Mouse (Mus musculus): Measurements from ENCODE around the gene Ugt1a10. TPM values are rescaled to one million over a fixed set of nuclear protein-coding genes. Genes with fewer than 3 reads are reported as not detected.

The Ugt1a10 gene
- polyA plus RNA-seq, 1 experiment from 2014 or later: not detected

GRCm38 (mm10) chr1:88246386-88246785 lies 191.2 kb downstream of the Ugt1a10 start:
- Histone ChIP-seq H3K9me3 (ENCODE audit: control insufficient read depth, low read length) (peaks cover 100% of the 10 kb centered on the region), H3K9ac (no peak overlapping the region), H3K4me2 (replicated peaks) (no peak overlapping the region), H3K27ac (no peak overlapping the region), H3K36me3 (replicated peaks; ENCODE audit: control insufficient read depth, insufficient read depth) (no peaks in the 10 kb centered on the region), H3K4me3 (replicated peaks; ENCODE audit: low read length) (no peak overlapping the region), H3K4me1 (replicated peaks; ENCODE audit: control insufficient read depth, insufficient read depth, low read length) (no peaks in the 10 kb centered on the region), H3K27me3 (ENCODE audit: control insufficient read depth, insufficient read depth, low read length) (no peaks in the 10 kb centered on the region)
- DNase-seq (ENCODE audit: low spot score) (no peak), ATAC-seq (ENCODE audit: low FRiP score) (no peak)
- WGBS: 46% methylated on average over 6 of the region's 6 CpGs

DNA sequence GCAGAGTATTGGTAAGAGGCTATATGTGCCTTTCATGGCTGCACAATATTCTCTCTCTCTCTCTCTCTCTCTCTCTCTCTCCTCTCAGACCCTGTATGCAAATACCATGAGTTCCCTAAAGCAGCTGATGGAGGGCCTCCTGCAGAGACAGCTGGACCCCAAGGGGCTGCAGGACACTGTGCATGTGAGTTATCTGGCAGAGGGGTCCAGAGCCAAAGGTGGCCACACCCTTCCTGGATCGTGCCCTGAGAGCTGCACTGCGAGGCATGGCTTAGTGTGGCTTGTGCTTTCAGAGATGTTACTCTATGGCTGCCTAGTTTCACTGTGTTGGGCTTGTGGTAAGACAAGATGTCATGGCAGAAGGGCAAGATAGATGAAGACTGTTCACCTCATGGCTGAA lies 192.5 kb downstream of the Ugt1a10 start:
- H3K4me2 ChIP-seq (replicated peaks): no peak overlapping the region

DNA sequence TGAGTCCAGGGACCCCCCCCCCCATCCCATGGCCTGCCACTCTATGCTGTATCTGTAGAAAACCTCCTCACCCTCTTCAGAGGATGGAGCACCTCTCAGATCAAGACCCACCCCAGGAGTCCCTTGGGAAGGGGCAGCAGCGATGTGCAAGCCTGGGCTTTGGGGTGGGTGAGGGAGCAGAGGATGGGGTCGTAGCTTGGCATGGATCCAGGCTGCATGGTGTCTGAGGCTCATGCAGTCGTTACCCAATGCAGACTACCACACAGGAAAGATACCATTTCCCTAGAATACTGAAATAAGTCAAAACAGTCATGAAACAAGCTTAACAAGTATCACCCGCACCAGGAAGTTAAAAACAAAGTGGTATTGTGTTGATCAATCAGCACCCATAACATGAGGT lies 193.5 kb downstream of the Ugt1a10 start:
- no peak for DNase-seq (ENCODE audit: low spot score)
- ATAC-seq (ENCODE audit: low FRiP score): no peak
- no peaks in the 10 kb centered on the region for H3K36me3 ChIP-seq (replicated peaks; ENCODE audit: control insufficient read depth, insufficient read depth)
- 71% methylated on average over 4 of the region's 4 CpGs for WGBS
- no peak overlapping the region for H3K4me3 ChIP-seq (replicated peaks; ENCODE audit: low read length)
- no peaks in the 10 kb centered on the region for H3K4me1 ChIP-seq (replicated peaks; ENCODE audit: control insufficient read depth, insufficient read depth, low read length)
- H3K9ac ChIP-seq: no peak overlapping the region
- no peaks in the 10 kb centered on the region for H3K27me3 ChIP-seq (ENCODE audit: control insufficient read depth, insufficient read depth, low read length)
- peaks cover 98% of the 10 kb centered on the region for H3K9me3 ChIP-seq (ENCODE audit: control insufficient read depth, low read length)
- H3K4me2 ChIP-seq (replicated peaks): no peak overlapping the region
- H3K27ac ChIP-seq: no peak overlapping the region

More for the DNA sequence above, 192.5 kb downstream of the Ugt1a10 start:
- Histone ChIP-seq H3K27ac (no peak overlapping the region), H3K36me3 (replicated peaks; ENCODE audit: control insufficient read depth, insufficient read depth) (no peaks in the 10 kb centered on the region), H3K9ac (no peak overlapping the region), H3K9me3 (ENCODE audit: control insufficient read depth, low read length) (peaks cover 98% of the 10 kb centered on the region), H3K4me1 (replicated peaks; ENCODE audit: control insufficient read depth, insufficient read depth, low read length) (no peaks in the 10 kb centered on the region), H3K27me3 (ENCODE audit: control insufficient read depth, insufficient read depth, low read length) (no peaks in the 10 kb centered on the region), H3K4me3 (replicated peaks; ENCODE audit: low read length) (no peak overlapping the region)
- WGBS: 48% methylated on average over 2 of the region's 2 CpGs
- DNase-seq (ENCODE audit: low spot score) (no peak), ATAC-seq (ENCODE audit: low FRiP score) (no peak)

DNA sequence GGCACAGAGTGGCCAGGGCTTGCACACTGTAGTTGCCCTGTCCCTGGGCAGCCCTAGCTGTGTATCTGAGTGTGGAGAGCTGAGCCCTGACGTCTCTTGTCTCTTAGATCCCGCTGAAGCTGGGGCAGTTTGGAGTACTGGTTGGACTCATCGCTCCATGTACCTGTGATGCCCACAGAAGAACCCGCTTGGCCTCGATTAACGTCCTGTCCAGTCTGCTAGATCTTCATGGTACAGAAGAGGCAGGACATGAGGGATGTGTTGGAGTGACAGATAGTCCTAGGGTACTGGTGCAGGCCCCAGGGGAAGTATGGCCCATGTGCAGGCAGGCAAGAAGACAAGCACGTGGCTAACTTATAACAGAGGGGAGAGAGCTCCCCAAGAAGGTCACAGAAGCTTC lies 194.4 kb downstream of the Ugt1a10 start:
- WGBS: 80% methylated on average over 7 of the region's 7 CpGs
- H3K9ac ChIP-seq: no peak overlapping the region
- no peak overlapping the region for H3K27ac ChIP-seq
- H3K27me3 ChIP-seq (ENCODE audit: control insufficient read depth, insufficient read depth, low read length): no peaks in the 10 kb centered on the region
- H3K4me3 ChIP-seq (replicated peaks; ENCODE audit: low read length): no peak overlapping the region
- ATAC-seq (ENCODE audit: low FRiP score) (no peak), DNase-seq (ENCODE audit: low spot score) (no peak)
- H3K36me3 ChIP-seq (replicated peaks; ENCODE audit: control insufficient read depth, insufficient read depth): no peaks in the 10 kb centered on the region
- no peaks in the 10 kb centered on the region for H3K4me1 ChIP-seq (replicated peaks; ENCODE audit: control insufficient read depth, insufficient read depth, low read length)
- peaks cover 97% of the 10 kb centered on the region for H3K9me3 ChIP-seq (ENCODE audit: control insufficient read depth, low read length)
- H3K4me2 ChIP-seq (replicated peaks): no peak overlapping the region

DNA sequence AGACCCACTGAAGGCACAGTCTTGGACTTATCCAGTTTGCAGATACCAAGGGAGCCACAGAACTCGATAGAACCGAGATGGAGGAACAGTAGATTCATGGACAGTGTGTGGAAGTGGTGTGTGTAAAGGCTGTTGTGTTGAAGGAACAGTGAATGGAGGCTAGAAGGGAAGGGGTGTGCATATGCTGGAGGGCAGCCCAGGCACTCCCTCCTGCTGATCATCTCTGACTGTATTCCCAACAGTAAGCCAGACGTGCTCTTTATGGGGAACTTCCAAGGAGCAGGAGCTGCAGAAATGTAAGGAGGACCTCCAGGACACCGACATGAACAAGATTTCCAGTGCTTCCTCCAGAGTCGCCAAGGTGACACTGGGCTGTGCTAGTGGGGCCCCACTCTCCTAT lies 194.8 kb downstream of the Ugt1a10 start:
- Histone ChIP-seq H3K9me3 (ENCODE audit: control insufficient read depth, low read length) (peaks cover 97% of the 10 kb centered on the region), H3K36me3 (replicated peaks; ENCODE audit: control insufficient read depth, insufficient read depth) (no peaks in the 10 kb centered on the region), H3K27me3 (ENCODE audit: control insufficient read depth, insufficient read depth, low read length) (no peaks in the 10 kb centered on the region), H3K4me1 (replicated peaks; ENCODE audit: control insufficient read depth, insufficient read depth, low read length) (no peaks in the 10 kb centered on the region), H3K27ac (no peak overlapping the region), H3K4me3 (replicated peaks; ENCODE audit: low read length) (no peak overlapping the region), H3K9ac (no peak overlapping the region), H3K4me2 (replicated peaks) (no peak overlapping the region)
- 86% methylated on average over 5 of the region's 5 CpGs for WGBS
- ATAC-seq (ENCODE audit: low FRiP score) (no peak), DNase-seq (ENCODE audit: low spot score) (no peak)

- WGBS: 77% methylated on average over 8 of the region's 8 CpGs
- no peaks in the 10 kb centered on the region for H3K4me1 ChIP-seq (replicated peaks; ENCODE audit: control insufficient read depth, insufficient read depth, low read length)
- H3K27me3 ChIP-seq (ENCODE audit: control insufficient read depth, insufficient read depth, low read length): no peaks in the 10 kb centered on the region
- DNase-seq (ENCODE audit: low spot score) (no peak), ATAC-seq (ENCODE audit: low FRiP score) (no peak)
- H3K4me2 ChIP-seq (replicated peaks): no peak overlapping the region
- no peaks in the 10 kb centered on the region for H3K36me3 ChIP-seq (replicated peaks; ENCODE audit: control insufficient read depth, insufficient read depth)
- no peak overlapping the region for H3K4me3 ChIP-seq (replicated peaks; ENCODE audit: low read length)
- no peak overlapping the region for H3K27ac ChIP-seq
- peaks cover 95% of the 10 kb centered on the region for H3K9me3 ChIP-seq (ENCODE audit: control insufficient read depth, low read length)
- no peak overlapping the region for H3K9ac ChIP-seq
These were observed 197.9 kb downstream of the Ugt1a10 start for GRCm38 (mm10) chr1:88253106-88253505.

- Histone ChIP-seq H3K4me1 (replicated peaks; ENCODE audit: control insufficient read depth, insufficient read depth, low read length) (no peaks in the 10 kb centered on the region), H3K4me2 (replicated peaks) (no peak overlapping the region), H3K9me3 (ENCODE audit: control insufficient read depth, low read length) (peaks cover 91% of the 10 kb centered on the region), H3K4me3 (replicated peaks; ENCODE audit: low read length) (no peak overlapping the region), H3K27ac (no peak overlapping the region), H3K36me3 (replicated peaks; ENCODE audit: control insufficient read depth, insufficient read depth) (no peaks in the 10 kb centered on the region), H3K27me3 (ENCODE audit: control insufficient read depth, insufficient read depth, low read length) (no peaks in the 10 kb centered on the region), H3K9ac (no peak overlapping the region)
- 75% methylated on average over 6 of the region's 6 CpGs for WGBS
- no peak for ATAC-seq (ENCODE audit: low FRiP score)
- no peak for DNase-seq (ENCODE audit: low spot score)
These were observed 198.4 kb downstream of the Ugt1a10 start for GRCm38 (mm10) chr1:88253540-88253939.

GRCm38 (mm10) chr1:88254793-88255465 lies 199.7 kb downstream of the Ugt1a10 start:
- H3K36me3 ChIP-seq (replicated peaks; ENCODE audit: control insufficient read depth, insufficient read depth): 0 out of 2 replicates have a peak, but pooled peaks cover under 1% of the 10 kb centered on the region
- no peaks in the 10 kb centered on the region for H3K27me3 ChIP-seq (ENCODE audit: control insufficient read depth, insufficient read depth, low read length)
- WGBS: 89% methylated on average over 12 of the region's 12 CpGs
- H3K9me3 ChIP-seq (ENCODE audit: control insufficient read depth, low read length): peaks cover 77% of the 10 kb centered on the region
- no peak overlapping the region for H3K4me3 ChIP-seq (replicated peaks; ENCODE audit: low read length)
- H3K4me1 ChIP-seq (replicated peaks; ENCODE audit: control insufficient read depth, insufficient read depth, low read length): no peaks in the 10 kb centered on the region
- no peak overlapping the region for H3K4me2 ChIP-seq (replicated peaks)
- H3K9ac ChIP-seq: no peak overlapping the region
- DNase-seq (ENCODE audit: low spot score): no peak
- H3K27ac ChIP-seq: no peak overlapping the region
- no peak for ATAC-seq (ENCODE audit: low FRiP score)

GRCm38 (mm10) chr1:88255466-88255857 lies 200.3 kb downstream of the Ugt1a10 start:
- Histone ChIP-seq H3K4me3 (replicated peaks; ENCODE audit: low read length) (no peak overlapping the region), H3K27ac (no peak overlapping the region), H3K27me3 (ENCODE audit: control insufficient read depth, insufficient read depth, low read length) (no peaks in the 10 kb centered on the region), H3K4me1 (replicated peaks; ENCODE audit: control insufficient read depth, insufficient read depth, low read length) (no peaks in the 10 kb centered on the region), H3K9ac (no peak overlapping the region), H3K36me3 (replicated peaks; ENCODE audit: control insufficient read depth, insufficient read depth) (0 out of 2 replicates have a peak, but pooled peaks cover 5% of the 10 kb centered on the region), H3K4me2 (replicated peaks) (no peak overlapping the region), H3K9me3 (ENCODE audit: control insufficient read depth, low read length) (peaks cover 71% of the 10 kb centered on the region)
- 66% methylated on average over 2 of the region's 2 CpGs for WGBS
- DNase-seq (ENCODE audit: low spot score) (no peak), ATAC-seq (ENCODE audit: low FRiP score) (no peak)

Data from hindbrain, embryonic 14.5 days (tissue).